Comparison of ENCODE assay signal across 8 mouse cellular contexts in the genomic region with DNA sequence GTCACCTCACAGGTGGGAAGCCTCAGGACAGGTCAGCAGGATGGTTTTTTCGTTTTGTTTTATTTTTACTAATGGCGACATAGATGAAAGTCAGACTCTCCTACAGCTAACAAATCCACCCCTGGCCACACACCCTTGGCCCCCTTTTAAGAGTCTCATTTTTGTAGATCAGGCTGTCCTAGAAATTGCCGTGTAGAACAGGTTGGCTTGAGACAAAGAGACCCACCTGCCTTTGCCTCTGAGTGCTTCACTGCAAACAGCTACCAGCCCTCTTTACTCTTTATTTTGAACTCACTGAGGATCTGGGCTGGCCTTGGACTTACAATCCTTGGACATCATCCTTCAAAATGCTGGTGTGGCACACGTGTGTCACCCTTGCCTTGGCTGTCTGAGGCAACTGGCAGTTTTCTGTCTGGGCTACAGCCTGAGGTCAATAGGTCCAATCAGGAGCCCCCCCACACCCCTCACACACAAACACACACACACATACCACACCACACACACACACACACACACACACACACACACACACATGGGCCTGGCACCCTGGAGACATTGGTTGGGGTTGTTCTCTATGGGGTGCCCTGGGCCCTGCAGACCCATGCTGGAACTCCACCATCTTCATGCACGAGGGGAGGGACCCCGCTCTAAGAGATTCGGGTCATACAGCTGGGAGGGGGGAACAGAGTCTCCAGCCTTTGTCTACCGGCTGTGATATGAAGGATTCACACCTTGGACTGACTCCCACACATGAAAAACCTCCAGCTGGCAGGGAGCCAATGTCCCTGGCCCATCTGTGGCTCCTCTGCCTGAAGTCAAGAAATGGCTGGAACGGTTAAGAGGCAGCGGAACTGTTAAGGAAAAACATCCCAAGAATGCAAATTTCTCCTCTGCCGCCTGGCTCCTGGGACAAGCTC. TPM values are rescaled to one million over a fixed set of nuclear protein-coding genes. Genes with fewer than 3 reads are reported as not detected.
DNase-seq lines count a peak whose midpoint lies in the region; ATAC-seq lines count a peak whose summit lies in the region.
"Had no signal": no experiment of that assay in that cellular context is flagged by ENCODE, and none has a peak within 500 bp of the region (broad histone marks: within the 10 kb centered on the region; RNA-seq: fewer than 3 reads in every experiment).

No protein-coding gene starts in this region.

- H3K9ac ChIP-seq in midbrain, embryonic 13.5 days (replicated peaks) = no peak overlapping the region
- 0 out of 2 replicates have a peak overlapping the region, but pooled peaks have one; percentile 20 for H3K9ac ChIP-seq in heart, embryonic 15.5 days
- no peak overlapping the region for H3K9ac ChIP-seq in limb, embryonic 13.5 days

- H3K4me1 ChIP-seq in midbrain, embryonic 10.5 days = no peaks in the 10 kb centered on the region
- H3K4me1 ChIP-seq in midbrain, embryonic 13.5 days (replicated peaks) = peaks cover 5% of the 10 kb centered on the region; the same call in 1 of the 2 replicates
- H3K4me1 ChIP-seq in heart, embryonic 15.5 days (replicated peaks) = peaks cover 26% of the 10 kb centered on the region
- H3K4me1 ChIP-seq in limb, embryonic 13.5 days = peaks cover 18% of the 10 kb centered on the region

- WGBS in midbrain, embryonic 10.5 days = 71% methylated on average over 11 of the region's 11 CpGs
- 62% methylated on average over 11 of the region's 11 CpGs for whole genome bisulfite sequencing in midbrain, embryonic 13.5 days
- WGBS in heart, embryonic 15.5 days = 34% methylated on average over 11 of the region's 11 CpGs
- WGBS in limb, embryonic 13.5 days = 45% methylated on average over 11 of the region's 11 CpGs

- H3K4me3 ChIP-seq in midbrain, embryonic 10.5 days = no peak overlapping the region
- H3K4me3 ChIP-seq in midbrain, embryonic 13.5 days (replicated peaks) = no peak overlapping the region
- no peak overlapping the region for H3K4me3 ChIP-seq in heart, embryonic 15.5 days
- H3K4me3 ChIP-seq in limb, embryonic 13.5 days = no peak overlapping the region

- 0 out of 2 replicates have a peak overlapping the region, but pooled peaks have one; percentile 17 for H3K27ac ChIP-seq in midbrain, embryonic 10.5 days (replicated peaks)
- H3K27ac ChIP-seq in midbrain, embryonic 13.5 days = no peak overlapping the region
- peak overlapping the region; percentile 48 for H3K27ac ChIP-seq in heart, embryonic 15.5 days
- peak overlapping the region; percentile 10; the same call in 1 of the 2 replicates for H3K27ac ChIP-seq in limb, embryonic 13.5 days

- no peak overlapping the region for H3K4me2 ChIP-seq in midbrain, embryonic 13.5 days (replicated peaks)
- no peak overlapping the region for H3K4me2 ChIP-seq in heart, embryonic 15.5 days
- no peak overlapping the region for H3K4me2 ChIP-seq in limb, embryonic 13.5 days (replicated peaks)

- DNase-seq in midbrain, embryonic 10.5 days (ENCODE audit: low spot score) = no peak
- peak; percentile 78 to 83 for DNase-seq in cerebellum, adult 18-20 months
- DNase-seq in thymus, postnatal 36 days = no peak
- DNase-seq in layer of hippocampus, postnatal 36 days = no peak

- H3K36me3 ChIP-seq in midbrain, embryonic 10.5 days = no peaks in the 10 kb centered on the region
- no peaks in the 10 kb centered on the region for H3K36me3 ChIP-seq in midbrain, embryonic 13.5 days
- no peaks in the 10 kb centered on the region for H3K36me3 ChIP-seq in heart, embryonic 15.5 days
- H3K36me3 ChIP-seq in limb, embryonic 13.5 days = no peaks in the 10 kb centered on the region

- ATAC-seq in midbrain, embryonic 13.5 days = no peak
- ATAC-seq in heart, embryonic 15.5 days (replicated peaks; ENCODE audit: insufficient number of reproducible peaks, insufficient read depth, low FRiP score, low read depth) = no peak; the same call in 1 of the 2 replicates
- no peak for ATAC-seq in limb, embryonic 13.5 days (ENCODE audit: low FRiP score, low read depth)

- peaks cover 5% of the 10 kb centered on the region; the same call in 1 of the 2 replicates for H3K9me3 ChIP-seq in midbrain, embryonic 10.5 days (replicated peaks)
- 0 out of 2 replicates have a peak, but pooled peaks cover 3% of the 10 kb centered on the region for H3K9me3 ChIP-seq in midbrain, embryonic 13.5 days
- H3K9me3 ChIP-seq in heart, embryonic 15.5 days (replicated peaks) = no peaks in the 10 kb centered on the region
- H3K9me3 ChIP-seq in limb, embryonic 13.5 days = no peaks in the 10 kb centered on the region; the same call in 1 of the 2 replicates

- H3K27me3 ChIP-seq in midbrain, embryonic 10.5 days (ENCODE audit: low read depth, poor library complexity, severe bottlenecking) = no peaks in the 10 kb centered on the region
- H3K27me3 ChIP-seq in midbrain, embryonic 13.5 days = no peaks in the 10 kb centered on the region; the same call in 1 of the 2 replicates
- no peaks in the 10 kb centered on the region for H3K27me3 ChIP-seq in heart, embryonic 15.5 days
- no peaks in the 10 kb centered on the region for H3K27me3 ChIP-seq in limb, embryonic 13.5 days

RNA-seq across cellular contexts. Expression of a gene that starts 42.4 kb away (rescaled TPM):
- 6.0 and 8.4 TPM in 2 replicates for polyA plus RNA-seq in midbrain, embryonic 10.5 days (2016; fragmentation: Nextera tagmentation; extraction: Ambion mirVana)
- 10.4 and 10.9 TPM in 2 replicates for polyA plus RNA-seq in midbrain, embryonic 13.5 days (2015; fragmentation: Nextera tagmentation; extraction: Ambion mirVana)
- polyA plus RNA-seq in heart, embryonic 15.5 days (2015; fragmentation: Nextera tagmentation; extraction: Ambion mirVana) = 1.1 and 1.9 TPM in 2 replicates
- 7.4 and 9.0 TPM in 2 replicates for polyA plus RNA-seq in limb, embryonic 13.5 days (2015; fragmentation: Nextera tagmentation; extraction: Ambion mirVana)
- 100 to 1,000 TPM; 161 to 175 TPM for total RNA-seq in layer of hippocampus, postnatal 36 days (2021)

RNA-seq across cellular contexts. Expression of a gene that starts 42.5 kb away (rescaled TPM):
- 6.1 and 9.2 TPM in 2 replicates for polyA plus RNA-seq in midbrain, embryonic 10.5 days (2016; fragmentation: Nextera tagmentation; extraction: Ambion mirVana)
- 4.0 and 4.9 TPM in 2 replicates for polyA plus RNA-seq in midbrain, embryonic 13.5 days (2015; fragmentation: Nextera tagmentation; extraction: Ambion mirVana)
- polyA plus RNA-seq in heart, embryonic 15.5 days (2015; fragmentation: Nextera tagmentation; extraction: Ambion mirVana) = 30.8 and 34.1 TPM in 2 replicates
- polyA plus RNA-seq in limb, embryonic 13.5 days (2015; fragmentation: Nextera tagmentation; extraction: Ambion mirVana) = 32.3 and 32.7 TPM in 2 replicates
- total RNA-seq in layer of hippocampus, postnatal 36 days (2021) = 10 to 100 TPM; 17.7 to 19.1 TPM

RNA-seq across cellular contexts. Expression of a gene that starts 53.1 kb away (rescaled TPM):
- polyA plus RNA-seq in midbrain, embryonic 10.5 days (2016; fragmentation: Nextera tagmentation; extraction: Ambion mirVana) = 3.0 and 6.4 TPM in 2 replicates
- 30.9 and 34.3 TPM in 2 replicates for polyA plus RNA-seq in midbrain, embryonic 13.5 days (2015; fragmentation: Nextera tagmentation; extraction: Ambion mirVana)
- 0.29 TPM in 1 of 2 replicates, not detected in the other for polyA plus RNA-seq in heart, embryonic 15.5 days (2015; fragmentation: Nextera tagmentation; extraction: Ambion mirVana)
- polyA plus RNA-seq in limb, embryonic 13.5 days (2015; fragmentation: Nextera tagmentation; extraction: Ambion mirVana) = 0.15 and 0.33 TPM in 2 replicates
- total RNA-seq in layer of hippocampus, postnatal 36 days (2021) = 10 to 100 TPM; 96.5 to 98.1 TPM
- total RNA-seq: heart, adult 18-20 months had no signal

RNA-seq across cellular contexts. Expression of a gene that starts 54.3 kb away (rescaled TPM):
- polyA plus RNA-seq in midbrain, embryonic 10.5 days (2016; fragmentation: Nextera tagmentation; extraction: Ambion mirVana) = 77.9 and 84.7 TPM in 2 replicates
- 46.9 and 48.2 TPM in 2 replicates for polyA plus RNA-seq in midbrain, embryonic 13.5 days (2015; fragmentation: Nextera tagmentation; extraction: Ambion mirVana)
- 22.0 and 32.1 TPM in 2 replicates for polyA plus RNA-seq in heart, embryonic 15.5 days (2015; fragmentation: Nextera tagmentation; extraction: Ambion mirVana)
- 54.6 and 63.2 TPM in 2 replicates for polyA plus RNA-seq in limb, embryonic 13.5 days (2015; fragmentation: Nextera tagmentation; extraction: Ambion mirVana)
- 10 to 100 TPM; 19.6 to 19.7 TPM for total RNA-seq in layer of hippocampus, postnatal 36 days (2021)

Comparison
In these comparisons a context has a peak if more than half of its experiments do, and no peak if none do; other contexts are left out.
1. DNase-seq: peak in cerebellum, adult 18-20 months (2 of 2); none in midbrain, embryonic 10.5 days (single experiment), thymus, postnatal 36 days (0 of 2) and layer of hippocampus, postnatal 36 days (0 of 2).